Mouse (Mus musculus) hindbrain, embryonic 11.5 days (tissue): ENCODE measurements around the gene Tmem144. TPM values are rescaled to one million over a fixed set of nuclear protein-coding genes. Genes with fewer than 3 reads are reported as not detected.

ENCODE experiments used
- ATAC-seq: fragments of 200-750 bp; cut with Nextera tagmentation; 2 replicates; pipeline ENCODE4 v1.8.0; 2017; ENCODE audit warnings: mild to moderate bottlenecking, moderate TSS enrichment, moderate library complexity; ENCODE audit not compliant: low FRiP score
- DNase-seq: peaks from one replicate; pipeline ENCODE4 v3.0.0-alpha.2; 2015; ENCODE audit warnings: low spot score
- H3K27ac ChIP-seq: fragments of 300-500 bp; sonication (generic); 2 replicates; pipeline ENCODE4 v1.5.1; 2014; ENCODE audit warnings: mild to moderate bottlenecking, low read depth, low read length
- H3K27me3 ChIP-seq: fragments of 300-500 bp; sonication (generic); 2 replicates; pipeline ENCODE4 v1.6.1; 2014; ENCODE audit warnings: mild to moderate bottlenecking, low read length, moderate library complexity, mixed read lengths; ENCODE audit not compliant: control insufficient read depth, insufficient read depth
- H3K36me3 ChIP-seq: fragments of 300-500 bp; sonication (generic); 2 replicates; pipeline ENCODE4 v1.6.1; 2014; ENCODE audit warnings: mild to moderate bottlenecking, low read length, moderate library complexity, mixed read lengths; ENCODE audit not compliant: control insufficient read depth, insufficient read depth
- H3K4me1 ChIP-seq: fragments of 300-500 bp; sonication (generic); replicated peaks from 2 replicates; pipeline ENCODE4 v1.6.1; 2014; ENCODE audit warnings: low read length, mixed read lengths; ENCODE audit not compliant: control insufficient read depth, insufficient read depth
- H3K4me2 ChIP-seq: fragments of 300-500 bp; sonication (generic); replicated peaks from 2 replicates; pipeline ENCODE4 v1.6.1; 2014; ENCODE audit warnings: mild to moderate bottlenecking, low read depth, low read length
- H3K4me3 ChIP-seq: fragments of 300-500 bp; sonication (generic); 2 replicates; pipeline ENCODE4 v1.5.1; 2014; ENCODE audit warnings: low read depth, low read length
- H3K9ac ChIP-seq: fragments of 300-500 bp; sonication (generic); 2 replicates; pipeline ENCODE4 v1.6.1; 2014; ENCODE audit warnings: low read depth, low read length
- H3K9me3 ChIP-seq: fragments of 300-500 bp; sonication (generic); 2 replicates; pipeline ENCODE4 v1.6.1; 2016; ENCODE audit warnings: low read length; ENCODE audit not compliant: control insufficient read depth
- WGBS: fragments of 180-500 bp; shearing (Covaris S2); extraction: QIAGEN DNeasy Blood & Tissue Kit; methylation state at CpG from one replicate; pipeline ENCODE4 v1.1.7; 2014; 5-methylcytosine and 5-hydroxymethylcytosine counted together
- polyA plus RNA-seq: library from polyadenylated mRNA; unstranded; fragments of >200 nt; fragmentation: Nextera tagmentation; extraction: Ambion mirVana; gene quantifications from 2 replicates; pipeline ENCODE4 v1.2.1, GENCODE M21; 2014

Tmem144 gene
- polyA plus RNA-seq, 1 experiment from 2014 or later = 3.1 TPM

DNA sequence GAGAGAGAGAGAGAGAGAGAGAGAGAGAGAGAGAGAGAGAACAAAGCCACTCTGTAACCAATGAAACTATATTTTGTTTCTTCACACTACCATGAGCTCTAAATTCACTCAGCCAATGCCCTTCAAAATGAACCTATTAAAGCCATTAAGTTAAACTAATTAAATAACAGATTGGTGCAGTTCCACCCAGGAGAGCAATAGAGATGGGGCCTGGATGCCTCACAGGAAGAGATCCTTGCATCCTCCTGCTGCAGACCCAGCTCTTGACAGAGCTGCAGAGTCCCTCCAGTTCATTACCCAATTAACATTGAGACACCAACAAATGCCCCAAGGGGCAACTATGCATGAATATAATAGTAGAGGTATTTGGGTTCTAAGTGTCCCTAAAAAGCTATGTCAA lies 23.3 kb downstream of the Tmem144 start:
- Histone ChIP-seq H3K9ac (no peak overlapping the region), H3K4me1 (no peaks in the 10 kb centered on the region), H3K36me3 (no peaks in the 10 kb centered on the region), H3K4me2 (no peak overlapping the region), H3K27me3 (no peaks in the 10 kb centered on the region), H3K4me3 (no peak overlapping the region), H3K9me3 (no peaks in the 10 kb centered on the region), H3K27ac (no peak overlapping the region)
- DNase-seq (no peak), ATAC-seq (no peak)

- no peak for DNase-seq
- ATAC-seq = no peak
- WGBS = 93% methylated on average over 14 of the region's 14 CpGs
- Histone ChIP-seq H3K36me3 (no peaks in the 10 kb centered on the region), H3K4me2 (no peak overlapping the region), H3K4me3 (no peak overlapping the region), H3K27me3 (no peaks in the 10 kb centered on the region), H3K9me3 (no peaks in the 10 kb centered on the region), H3K27ac (no peak overlapping the region), H3K9ac (no peak overlapping the region), H3K4me1 (no peaks in the 10 kb centered on the region)
Measured at GRCm38 (mm10) chr3:79825067-79825780, 27.3 kb downstream of the Tmem144 start.

GRCm38 (mm10) chr3:79823176-79823575 lies 29.4 kb downstream of the Tmem144 start:
- H3K27ac ChIP-seq = no peak overlapping the region
- DNase-seq (no peak), ATAC-seq (no peak)
- H3K36me3 ChIP-seq = no peaks in the 10 kb centered on the region
- no peaks in the 10 kb centered on the region for H3K9me3 ChIP-seq
- no peak overlapping the region for H3K4me3 ChIP-seq
- 97% methylated on average over 7 of the region's 7 CpGs for WGBS
- H3K4me2 ChIP-seq = no peak overlapping the region
- no peaks in the 10 kb centered on the region for H3K27me3 ChIP-seq
- H3K9ac ChIP-seq = no peak overlapping the region
- H3K4me1 ChIP-seq = no peaks in the 10 kb centered on the region

DNA sequence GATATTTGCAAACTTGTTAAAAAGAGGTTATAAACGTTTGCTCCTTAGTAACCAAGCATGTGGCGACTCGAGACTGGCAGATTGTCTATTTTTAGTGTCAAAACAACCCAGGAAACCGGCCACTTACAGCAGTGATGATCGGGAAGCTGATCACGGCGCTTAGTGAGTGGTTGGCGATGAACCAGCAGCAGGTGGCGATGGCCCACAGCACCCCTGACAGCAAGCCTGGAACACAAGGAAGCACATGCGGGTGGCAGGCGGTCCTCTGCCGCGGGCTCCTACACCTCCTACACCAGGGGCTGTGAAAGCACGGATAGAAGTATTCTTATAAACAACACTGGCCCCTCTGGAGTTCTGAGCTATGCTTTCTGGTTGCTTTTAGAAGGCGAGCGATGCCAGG lies 31.4 kb downstream of the Tmem144 start:
- Histone ChIP-seq H3K27ac (no peak overlapping the region), H3K4me2 (no peak overlapping the region), H3K9ac (no peak overlapping the region), H3K36me3 (no peaks in the 10 kb centered on the region), H3K4me3 (no peak overlapping the region), H3K27me3 (no peaks in the 10 kb centered on the region), H3K9me3 (no peaks in the 10 kb centered on the region), H3K4me1 (no peaks in the 10 kb centered on the region)
- DNase-seq (no peak), ATAC-seq (no peak)
- 90% methylated on average over 16 of the region's 16 CpGs for WGBS

DNA sequence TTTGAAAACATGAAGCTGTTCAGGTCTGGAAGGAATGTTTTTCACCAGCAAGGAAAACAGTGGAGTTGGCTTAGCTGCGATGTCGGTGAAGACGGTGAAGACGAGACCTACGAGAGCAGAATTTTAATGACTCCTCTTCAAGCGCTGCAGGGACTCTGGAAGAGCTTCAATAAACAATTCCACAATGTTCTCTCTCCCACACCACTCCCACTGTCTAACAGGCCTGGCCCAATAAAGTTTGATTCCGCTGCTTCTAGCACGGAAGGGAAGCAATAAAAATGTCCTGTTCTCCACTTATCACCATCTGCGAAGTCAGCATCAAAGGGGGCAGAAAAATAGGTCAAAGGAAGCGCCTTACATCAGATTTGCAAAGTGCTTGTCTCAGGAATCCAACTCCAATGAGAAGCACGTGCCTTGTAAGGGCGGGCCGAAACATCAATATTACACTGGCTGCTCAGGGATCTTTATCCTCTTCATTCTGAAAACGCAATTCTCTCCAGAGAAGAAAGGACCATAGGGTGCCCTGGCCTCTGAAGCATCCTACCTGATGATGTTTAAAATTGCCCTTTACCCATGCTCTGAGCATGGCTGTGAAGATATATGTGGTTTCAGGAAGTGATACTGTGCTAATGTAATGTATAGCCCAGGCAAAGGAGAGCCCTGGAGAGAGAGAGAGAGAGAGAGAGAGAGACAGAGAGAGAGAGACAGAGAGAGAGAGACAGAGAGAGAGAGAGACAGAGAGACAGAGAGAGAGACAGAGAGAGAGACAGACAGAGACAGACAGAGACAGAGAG lies 34.2 kb downstream of the Tmem144 start:
- ATAC-seq (no peak), DNase-seq (no peak)
- Histone ChIP-seq H3K36me3 (no peaks in the 10 kb centered on the region), H3K27ac (no peak overlapping the region), H3K4me3 (no peak overlapping the region), H3K27me3 (no peaks in the 10 kb centered on the region), H3K9ac (no peak overlapping the region), H3K9me3 (no peaks in the 10 kb centered on the region), H3K4me1 (no peaks in the 10 kb centered on the region), H3K4me2 (no peak overlapping the region)
- 79% methylated on average over 14 of the region's 14 CpGs for WGBS

- no peaks in the 10 kb centered on the region for H3K36me3 ChIP-seq
- DNase-seq = no peak
- no peaks in the 10 kb centered on the region for H3K4me1 ChIP-seq
- no peaks in the 10 kb centered on the region for H3K27me3 ChIP-seq
- 77% methylated on average over 4 of the region's 4 CpGs for WGBS
- ATAC-seq = no peak
- H3K9ac ChIP-seq = no peak overlapping the region
- H3K4me3 ChIP-seq = no peak overlapping the region
- H3K4me2 ChIP-seq = no peak overlapping the region
- no peaks in the 10 kb centered on the region for H3K9me3 ChIP-seq
- H3K27ac ChIP-seq = no peak overlapping the region
Measured at GRCm38 (mm10) chr3:79816229-79816628, 36.3 kb downstream of the Tmem144 start.

GRCm38 (mm10) chr3:79813814-79814490 lies 38.6 kb downstream of the Tmem144 start:
- WGBS = 31% methylated on average over 19 of the region's 19 CpGs
- Histone ChIP-seq H3K36me3 (no peaks in the 10 kb centered on the region), H3K4me1 (no peaks in the 10 kb centered on the region), H3K4me3 (no peak overlapping the region), H3K9ac (no peak overlapping the region), H3K27me3 (no peaks in the 10 kb centered on the region), H3K27ac (no peak overlapping the region), H3K4me2 (no peak overlapping the region), H3K9me3 (no peaks in the 10 kb centered on the region)
- DNase-seq = peak; percentile 86
- ATAC-seq = peak; percentile 77

GRCm38 (mm10) chr3:79812042-79812441 lies 40.5 kb downstream of the Tmem144 start:
- Histone ChIP-seq H3K4me1 (no peaks in the 10 kb centered on the region), H3K27ac (no peak overlapping the region), H3K4me2 (no peak overlapping the region), H3K36me3 (no peaks in the 10 kb centered on the region), H3K9me3 (no peaks in the 10 kb centered on the region), H3K9ac (no peak overlapping the region), H3K27me3 (no peaks in the 10 kb centered on the region), H3K4me3 (no peak overlapping the region)
- DNase-seq (no peak), ATAC-seq (no peak)
- WGBS = 74% methylated on average over 2 of the region's 2 CpGs
